Mouse (Mus musculus) lung, embryonic 14.5 days (tissue): ENCODE results near the gene Man1a. TPM values are rescaled to one million over a fixed set of nuclear protein-coding genes. Genes with fewer than 3 reads are reported as not detected.

Experiments used
- ATAC-seq: fragments of 200-750 bp; cut with Nextera tagmentation; 2 replicates; pipeline ENCODE4 v1.8.0; 2017; ENCODE audit warnings: mild to moderate bottlenecking, moderate TSS enrichment, moderate library complexity; ENCODE audit not compliant: insufficient read depth
- DNase-seq: peaks from one replicate; pipeline ENCODE4 v3.0.0-alpha.2; 2015
- H3K27ac ChIP-seq: fragments of 300-500 bp; sonication (generic); 2 replicates; pipeline ENCODE4 v1.5.1; 2014; ENCODE audit warnings: low read depth, mild to moderate bottlenecking, moderate library complexity
- H3K27me3 ChIP-seq: fragments of 300-500 bp; sonication (generic); 2 replicates; pipeline ENCODE4 v1.6.1; 2014; ENCODE audit warnings: low read length, control low read depth; ENCODE audit not compliant: insufficient read depth
- H3K36me3 ChIP-seq: fragments of 300-500 bp; sonication (generic); 2 replicates; pipeline ENCODE4 v1.6.1; 2014; ENCODE audit warnings: control low read depth; ENCODE audit not compliant: insufficient read depth
- H3K4me1 ChIP-seq: fragments of 300-500 bp; sonication (generic); 2 replicates; pipeline ENCODE4 v1.6.1; 2014; ENCODE audit warnings: antibody characterized with exemption, control low read depth; ENCODE audit not compliant: insufficient read depth
- H3K4me2 ChIP-seq: fragments of 300-500 bp; sonication (generic); 2 replicates; pipeline ENCODE4 v1.6.1; 2014; ENCODE audit warnings: mild to moderate bottlenecking
- H3K4me3 ChIP-seq: fragments of 300-500 bp; sonication (generic); 2 replicates; pipeline ENCODE4 v1.5.1; 2014; ENCODE audit warnings: low read depth, low read length
- H3K9ac ChIP-seq: fragments of 300-500 bp; sonication (generic); 2 replicates; pipeline ENCODE4 v1.6.1; 2014
- H3K9me3 ChIP-seq: fragments of 300-500 bp; sonication (generic); 2 replicates; pipeline ENCODE4 v1.6.1; 2016; ENCODE audit warnings: low read depth, low read length, control low read depth
- CTCF ChIP-seq: IDR thresholded peaks from 2 replicates; pipeline ENCODE4 v1.5.1; 2016; ENCODE audit warnings: antibody characterized with exemption, low read depth
- WGBS: fragments of 180-500 bp; shearing (Covaris S2); extraction: QIAGEN DNeasy Blood & Tissue Kit; methylation state at CpG from one replicate; pipeline ENCODE4 v1.1.7; 2014; 5-methylcytosine and 5-hydroxymethylcytosine counted together
- polyA plus RNA-seq: library from polyadenylated mRNA; unstranded; fragments of >200 nt; fragmentation: Nextera tagmentation; extraction: Ambion mirVana; gene quantifications from 2 replicates; pipeline ENCODE4 v1.2.1, GENCODE M21; 2014

Gene Man1a
- polyA plus RNA-seq, 1 experiment from 2014 or later = 4.7 TPM

DNA sequence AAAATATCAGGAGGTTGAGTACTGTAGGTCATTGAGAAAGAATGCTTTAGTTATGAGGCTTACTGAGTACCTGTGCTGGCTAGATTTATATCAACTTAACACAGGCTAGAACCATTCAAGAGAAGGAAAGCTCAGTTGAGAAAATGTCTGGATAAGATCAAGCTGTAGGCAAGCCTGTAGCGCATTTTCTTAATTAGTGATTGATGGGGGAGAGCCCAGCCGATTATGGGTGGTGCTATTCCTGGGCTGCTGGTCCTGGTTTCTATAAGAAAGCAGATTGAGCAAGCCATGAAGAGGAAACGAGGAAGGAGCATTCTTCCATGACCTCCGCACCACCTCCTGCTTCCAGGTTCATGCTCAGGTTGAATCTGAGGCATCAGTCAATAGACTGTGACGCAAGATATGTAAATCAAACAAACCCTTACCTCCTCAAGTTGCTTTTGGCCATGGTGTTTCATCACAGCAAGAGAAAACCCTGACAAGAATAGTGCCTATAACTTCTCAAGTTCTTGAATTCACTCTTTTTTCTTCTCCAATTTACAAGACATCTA lies 58.4 kb downstream of the Man1a start:
- 56% methylated on average over 5 of the region's 5 CpGs for WGBS
- ATAC-seq (no peak), DNase-seq (no peak)

DNA sequence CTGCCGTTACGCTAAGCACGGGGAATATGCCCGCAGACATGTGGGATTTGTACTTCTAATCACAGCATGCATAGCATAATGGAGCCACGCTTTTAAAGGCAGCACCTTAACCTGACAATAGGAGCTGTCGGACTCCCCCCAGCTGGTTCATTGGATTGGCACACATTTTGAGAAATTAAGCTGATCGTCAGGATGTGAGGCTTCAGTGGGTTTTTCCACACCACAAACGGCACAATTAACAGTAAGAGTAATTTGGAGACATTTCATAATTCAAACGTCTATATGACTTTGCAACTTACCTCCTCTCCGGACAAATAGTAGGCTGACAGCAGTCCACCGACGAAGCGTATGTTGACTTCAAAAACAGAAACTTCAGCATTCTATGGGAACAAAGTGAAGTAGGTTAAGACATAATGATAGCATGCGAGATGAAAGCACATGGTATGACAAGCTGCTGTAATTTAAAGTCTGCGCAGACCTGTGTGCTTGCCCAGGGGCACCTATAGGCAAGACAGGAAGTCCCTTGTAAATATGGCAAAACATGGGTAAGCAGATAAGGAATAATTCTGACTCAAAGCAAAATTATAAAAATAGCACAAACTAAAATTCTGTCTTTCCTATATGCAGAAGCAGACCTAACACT lies 62.2 kb downstream of the Man1a start:
- ATAC-seq (no peak), DNase-seq (no peak)
- H3K27me3 ChIP-seq = no peaks in the 10 kb centered on the region
- no peaks in the 10 kb centered on the region for H3K9me3 ChIP-seq
- no peak for TF ChIP-seq CTCF
- H3K36me3 ChIP-seq = no peaks in the 10 kb centered on the region
- no peak overlapping the region for H3K4me2 ChIP-seq
- no peak overlapping the region for H3K27ac ChIP-seq
- no peak overlapping the region for H3K9ac ChIP-seq
- no peaks in the 10 kb centered on the region for H3K4me1 ChIP-seq
- WGBS = 82% methylated on average over 15 of the region's 15 CpGs
- H3K4me3 ChIP-seq = no peak overlapping the region

More for the DNA sequence above, 58.4 kb downstream of the Man1a start:
- no peak overlapping the region for H3K4me2 ChIP-seq
- no peaks in the 10 kb centered on the region for H3K27me3 ChIP-seq
- no peak overlapping the region for H3K4me3 ChIP-seq
- no peaks in the 10 kb centered on the region for H3K4me1 ChIP-seq
- no peak overlapping the region for H3K27ac ChIP-seq
- H3K9me3 ChIP-seq = no peaks in the 10 kb centered on the region
- TF ChIP-seq CTCF = no peak
- no peak overlapping the region for H3K9ac ChIP-seq
- no peaks in the 10 kb centered on the region for H3K36me3 ChIP-seq

DNA sequence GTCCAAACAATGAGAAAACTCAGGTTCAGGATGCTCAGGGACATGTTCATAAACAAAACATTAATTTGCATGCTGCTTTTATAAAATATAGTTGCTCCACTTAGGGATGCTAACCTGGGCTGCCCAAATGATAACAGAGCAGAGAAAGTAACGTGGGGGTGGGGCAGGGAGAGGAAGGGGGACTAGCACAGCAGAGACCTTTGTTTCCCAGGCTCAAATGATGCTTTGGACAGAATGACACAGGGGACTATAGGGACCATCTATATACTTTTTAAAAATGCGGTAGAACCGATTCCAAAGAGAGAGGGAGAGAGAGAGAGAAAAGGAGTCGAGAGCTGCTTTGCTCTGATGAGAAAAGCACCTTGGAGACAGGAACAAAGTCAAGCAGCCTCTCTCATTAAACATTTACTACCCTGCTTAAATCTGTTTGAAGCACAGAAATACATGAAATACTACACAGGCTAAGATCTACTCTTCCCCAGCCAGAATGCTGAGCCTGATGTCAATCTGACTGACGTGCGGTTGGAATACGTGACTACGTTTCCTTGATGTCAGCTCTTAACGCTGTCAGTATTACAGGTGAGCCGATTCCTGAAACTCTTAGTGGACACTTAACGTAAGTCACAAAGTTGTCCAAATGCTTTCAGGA lies 63.1 kb downstream of the Man1a start:
- Histone ChIP-seq H3K4me2 (no peak overlapping the region), H3K9ac (no peak overlapping the region), H3K4me1 (no peaks in the 10 kb centered on the region), H3K27ac (no peak overlapping the region), H3K36me3 (no peaks in the 10 kb centered on the region), H3K4me3 (no peak overlapping the region), H3K27me3 (no peaks in the 10 kb centered on the region), H3K9me3 (no peaks in the 10 kb centered on the region)
- WGBS = 79% methylated on average over 11 of the region's 11 CpGs
- DNase-seq (no peak), ATAC-seq (no peak)
- no peak for TF ChIP-seq CTCF

DNA sequence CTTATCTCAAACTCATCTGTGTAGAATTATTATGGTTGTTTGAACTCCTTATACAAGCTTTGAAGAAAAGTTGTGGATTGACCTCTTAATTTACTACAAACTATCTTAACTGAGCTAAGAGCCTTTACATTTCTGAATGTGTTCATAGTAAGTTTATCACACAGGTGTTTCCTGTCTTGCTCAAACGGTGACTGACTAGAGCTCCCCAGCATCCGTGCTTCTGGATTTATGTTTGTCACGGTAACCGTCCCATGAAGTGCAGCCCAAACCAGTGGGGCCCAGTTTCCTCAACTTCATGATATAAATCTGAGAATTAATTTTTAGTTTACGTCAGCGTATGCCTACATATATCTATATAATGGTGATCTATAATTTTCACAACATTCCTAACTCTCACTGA lies 67.3 kb downstream of the Man1a start:
- Histone ChIP-seq H3K4me1 (no peaks in the 10 kb centered on the region), H3K9me3 (no peaks in the 10 kb centered on the region), H3K27ac (no peak overlapping the region), H3K36me3 (no peaks in the 10 kb centered on the region), H3K4me2 (no peak overlapping the region), H3K4me3 (no peak overlapping the region), H3K9ac (no peak overlapping the region), H3K27me3 (no peaks in the 10 kb centered on the region)
- TF ChIP-seq CTCF = no peak
- WGBS = 53% methylated on average over 6 of the region's 6 CpGs
- ATAC-seq = no peak
- no peak for DNase-seq

DNA sequence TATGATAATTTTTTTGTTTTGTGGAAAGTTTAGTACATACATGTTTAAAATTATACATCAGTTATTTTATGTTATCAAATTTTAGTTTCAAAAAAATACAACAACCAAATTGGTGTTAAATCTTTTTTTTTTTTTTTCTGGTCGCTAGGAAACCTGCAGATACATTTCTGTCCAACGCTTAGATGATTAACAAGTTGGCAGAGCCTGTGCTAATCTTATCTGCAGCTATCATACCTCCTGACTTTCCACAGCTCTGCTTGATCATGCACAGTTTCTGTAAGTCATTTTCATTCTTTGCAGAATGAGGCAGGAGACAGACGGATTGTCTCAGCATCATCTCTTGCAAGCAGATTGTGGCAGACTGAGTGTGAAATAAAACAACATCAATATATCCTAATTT lies 69.5 kb downstream of the Man1a start:
- Histone ChIP-seq H3K4me3 (no peak overlapping the region), H3K27ac (no peak overlapping the region), H3K36me3 (no peaks in the 10 kb centered on the region), H3K4me2 (no peak overlapping the region), H3K9ac (no peak overlapping the region), H3K4me1 (no peaks in the 10 kb centered on the region), H3K27me3 (no peaks in the 10 kb centered on the region), H3K9me3 (no peaks in the 10 kb centered on the region)
- DNase-seq = no peak
- TF ChIP-seq CTCF = no peak
- ATAC-seq = no peak
- WGBS = 50% methylated on average over 3 of the region's 3 CpGs

DNA sequence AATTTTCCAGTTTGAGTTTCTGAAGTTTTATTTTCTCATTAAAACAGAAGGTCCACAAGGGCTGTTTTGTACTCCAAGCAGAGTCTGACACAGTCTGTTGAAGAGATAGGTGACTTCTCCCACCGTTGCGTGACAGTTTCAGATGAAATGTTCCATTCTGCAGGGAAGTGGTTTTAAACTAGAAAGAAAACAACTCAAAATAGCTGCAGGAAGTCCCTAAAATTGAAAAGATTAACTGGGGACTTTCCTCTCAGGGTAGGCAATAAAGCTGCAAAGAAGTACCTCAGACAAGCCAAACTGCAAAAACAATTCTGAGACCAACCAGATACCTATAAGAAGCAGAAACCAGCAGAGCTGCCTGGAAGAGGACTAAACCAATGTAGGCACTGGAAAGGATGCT lies 70.6 kb downstream of the Man1a start:
- no peaks in the 10 kb centered on the region for H3K36me3 ChIP-seq
- no peak overlapping the region for H3K4me3 ChIP-seq
- no peak overlapping the region for H3K4me2 ChIP-seq
- no peak for TF ChIP-seq CTCF
- DNase-seq (no peak), ATAC-seq (no peak)
- no peak overlapping the region for H3K27ac ChIP-seq
- WGBS = 81% methylated on average over 2 of the region's 2 CpGs
- H3K27me3 ChIP-seq = no peaks in the 10 kb centered on the region
- H3K4me1 ChIP-seq = no peaks in the 10 kb centered on the region
- H3K9me3 ChIP-seq = no peaks in the 10 kb centered on the region
- H3K9ac ChIP-seq = no peak overlapping the region

DNA sequence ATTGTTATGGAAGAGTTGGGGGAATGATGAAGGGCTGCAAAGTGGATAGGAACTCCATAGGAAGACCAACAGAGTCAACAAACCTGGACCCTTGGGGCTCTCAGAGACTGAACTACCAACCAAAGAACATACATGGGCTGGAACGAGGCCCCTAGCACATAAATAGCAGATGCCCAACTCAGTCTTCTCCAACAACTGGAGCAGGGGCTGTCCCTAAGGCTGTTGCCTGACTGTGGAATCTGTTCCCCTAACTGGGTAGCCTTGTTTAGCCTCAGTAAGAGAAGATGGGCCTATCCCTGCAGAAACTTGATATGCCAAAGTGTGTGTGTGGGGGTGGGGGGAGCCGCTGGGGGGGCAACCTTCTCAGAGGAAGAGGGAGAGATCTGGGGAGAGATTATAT lies 73.5 kb downstream of the Man1a start:
- H3K4me1 ChIP-seq = no peaks in the 10 kb centered on the region

More for the DNA sequence above, 73.5 kb downstream of the Man1a start:
- no peak overlapping the region for H3K4me2 ChIP-seq
- no peak for TF ChIP-seq CTCF
- ATAC-seq (no peak), DNase-seq (no peak)
- no peaks in the 10 kb centered on the region for H3K36me3 ChIP-seq
- no peak overlapping the region for H3K9ac ChIP-seq
- WGBS = 85% methylated on average over 2 of the region's 2 CpGs
- no peak overlapping the region for H3K4me3 ChIP-seq
- H3K27me3 ChIP-seq = no peaks in the 10 kb centered on the region
- H3K9me3 ChIP-seq = no peaks in the 10 kb centered on the region
- no peak overlapping the region for H3K27ac ChIP-seq
